Mouse (Mus musculus): ENCODE measurements at regions not wholly inside any gene's neighbourhood (a gene's known extent, or its start where the extent isn't known, plus 50 kb on each side); places are given as distances from the start of the nearest gene placed in this dataset.

GRCm38 (mm10) chr13:102352073-102352854 is 341.1 kb upstream of the Cd180 start:
- peak; percentile 41 for DNase-seq (ENCODE audit: low read depth, low spot score)

- peak; percentile 92 for DNase-seq (ENCODE audit: low read depth, low spot score)
Measured at GRCm38 (mm10) chr13:102355569-102355968, 337.8 kb upstream of the Cd180 start.

GRCm38 (mm10) chr13:102372451-102373082 is 320.8 kb upstream of the Cd180 start:
- peak; percentile 78 for DNase-seq (ENCODE audit: low read depth, low spot score)

DNA sequence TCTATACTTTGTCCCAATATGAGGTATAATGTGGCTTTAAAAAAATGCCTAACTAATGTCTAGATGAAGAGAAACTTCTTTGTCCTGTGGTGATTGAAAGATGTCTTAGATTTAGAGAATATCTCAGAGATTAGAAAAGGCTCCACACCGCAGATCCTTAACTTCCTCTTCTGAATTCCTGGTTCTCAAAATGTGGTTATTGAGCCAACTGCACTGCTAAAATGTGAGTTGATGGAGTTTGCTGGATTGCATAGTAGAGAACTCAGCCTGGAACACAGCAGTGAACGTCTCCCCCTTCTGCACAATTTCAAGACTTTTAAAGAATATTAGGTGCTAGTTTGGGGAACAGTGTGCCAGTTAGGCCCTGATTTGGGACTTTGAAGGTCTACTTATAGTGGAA is 312.7 kb upstream of the Cd180 start:
- DNase-seq (ENCODE audit: low read depth, low spot score) = no peak

DNA sequence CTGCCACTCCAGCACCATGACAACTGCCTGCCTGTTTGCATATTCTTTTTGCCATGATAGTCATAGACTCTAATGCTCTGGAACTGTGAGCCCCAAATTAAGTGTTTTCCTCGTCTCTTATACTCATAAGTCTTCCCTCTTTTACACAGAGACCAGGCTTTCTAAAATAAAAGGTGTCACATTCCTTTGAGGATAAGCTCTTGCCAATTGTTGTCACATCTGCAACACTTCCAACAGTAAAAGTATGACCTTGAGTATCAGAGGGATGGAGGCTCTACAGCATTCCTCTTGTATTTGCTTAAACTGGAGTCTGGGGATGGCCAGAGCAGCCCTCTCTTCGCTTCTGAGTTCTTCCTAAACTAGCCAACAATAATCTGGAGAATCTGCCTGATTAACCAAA is 301.4 kb upstream of the Cd180 start:
- no peak for DNase-seq (ENCODE audit: low read depth, low spot score)

DNA sequence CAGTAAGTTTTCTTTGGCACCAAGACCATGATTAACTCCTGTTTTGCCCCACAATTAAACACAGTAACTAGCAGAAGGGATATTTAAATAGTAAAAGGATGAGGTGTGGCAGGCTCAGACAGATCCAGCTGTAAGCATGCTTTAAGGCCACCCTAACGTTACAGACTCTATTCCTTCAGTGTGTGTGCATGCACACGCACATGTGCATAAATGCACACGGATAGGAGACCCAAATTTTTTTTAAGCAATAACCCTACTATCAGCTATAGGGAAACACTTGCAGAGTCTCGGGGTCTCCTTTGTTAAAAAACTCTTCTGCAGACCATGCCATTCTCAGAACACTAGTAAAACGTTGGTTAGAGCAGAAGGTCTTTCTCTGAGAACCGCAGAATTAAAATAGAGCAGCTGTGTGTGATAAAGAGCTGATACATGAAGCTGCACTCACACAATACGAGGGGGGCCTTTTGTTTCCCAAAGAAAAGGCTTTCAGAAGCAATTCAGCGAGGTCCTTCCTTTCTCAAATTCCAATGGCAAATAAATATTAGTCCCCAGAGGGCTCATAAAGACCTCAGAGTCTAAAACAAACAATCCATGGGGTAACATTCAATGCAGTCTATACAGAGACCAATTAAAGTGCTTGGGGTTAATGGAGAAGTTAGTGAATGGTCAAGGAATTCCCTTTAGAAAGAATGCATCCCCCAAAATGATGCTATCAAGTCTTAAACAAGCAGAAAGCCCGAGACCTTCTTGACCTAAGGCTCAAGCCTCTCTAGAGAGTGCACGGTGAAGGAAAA is 300.3 kb upstream of the Cd180 start:
- DNase-seq (ENCODE audit: low read depth, low spot score) = no peak

- DNase-seq (ENCODE audit: low read depth, low spot score) = no peak
Measured at GRCm38 (mm10) chr13:102393662-102393970, 299.7 kb upstream of the Cd180 start.

- DNase-seq (ENCODE audit: low read depth, low spot score) = no peak
Measured at GRCm38 (mm10) chr13:102394057-102394456, 299.3 kb upstream of the Cd180 start.

- no peak for DNase-seq (ENCODE audit: low read depth, low spot score)
Measured at GRCm38 (mm10) chr13:102397411-102397810, 295.9 kb upstream of the Cd180 start.

DNA sequence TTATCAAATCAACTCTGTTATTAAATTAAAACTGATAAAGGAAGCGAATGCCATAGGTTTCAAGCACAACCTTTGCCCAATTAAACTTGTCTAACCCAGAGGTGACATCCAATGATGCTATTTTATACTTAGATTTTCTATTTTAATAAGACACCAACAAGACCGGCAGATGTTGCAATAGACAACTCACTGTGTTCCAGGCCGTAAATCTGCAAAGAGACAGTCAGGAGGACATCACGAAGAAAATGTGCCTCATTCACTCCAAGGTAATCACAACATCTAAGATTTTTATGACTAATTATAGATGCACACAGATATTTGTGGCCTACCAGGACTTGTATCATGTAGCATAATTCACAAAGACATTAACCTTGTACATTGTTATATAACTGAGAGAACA is 281.5 kb upstream of the Cd180 start:
- no peak for DNase-seq (ENCODE audit: low read depth, low spot score)

DNA sequence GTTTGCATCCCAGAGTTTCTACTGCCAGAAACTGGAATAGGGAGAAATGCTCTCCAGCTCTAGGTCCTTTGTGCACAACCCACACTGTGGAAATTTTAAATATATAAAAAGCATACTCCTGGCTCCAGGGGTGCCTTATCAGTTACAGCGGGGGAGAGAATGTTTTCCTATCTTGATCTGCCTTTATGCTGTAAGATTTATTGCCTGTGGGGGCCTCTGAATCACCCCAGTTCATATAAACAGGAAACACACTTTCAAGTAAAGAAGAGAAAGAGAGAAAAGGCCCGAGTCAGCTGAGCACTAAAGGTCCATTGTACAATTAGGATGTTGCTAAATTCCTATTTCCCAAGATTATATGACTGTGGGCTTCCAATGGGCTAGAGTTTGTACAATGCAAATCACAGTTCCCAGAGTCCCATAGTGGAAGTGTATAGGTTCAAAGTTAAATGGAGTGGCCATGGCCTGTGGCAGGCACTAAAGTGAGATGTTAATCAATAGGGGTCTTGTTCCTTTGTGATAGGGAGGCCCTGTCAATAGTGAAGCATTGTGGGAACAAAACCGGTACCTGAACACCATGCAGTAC is 258.9 kb upstream of the Cd180 start:
- peak; percentile 68 for DNase-seq (ENCODE audit: low read depth, low spot score)

GRCm38 (mm10) chr13:102442676-102443075 is 250.7 kb upstream of the Cd180 start:
- DNase-seq (ENCODE audit: low read depth, low spot score) = peak; percentile 79

- no peak for DNase-seq (ENCODE audit: low read depth, low spot score)
Measured at GRCm38 (mm10) chr13:102447310-102447709, 246.0 kb upstream of the Cd180 start.

GRCm38 (mm10) chr13:102449416-102450121 is 243.8 kb upstream of the Cd180 start:
- no peak for DNase-seq (ENCODE audit: low read depth, low spot score)

GRCm38 (mm10) chr13:102451176-102451575 is 242.2 kb upstream of the Cd180 start:
- DNase-seq (ENCODE audit: low read depth, low spot score) = peak; percentile 51

DNA sequence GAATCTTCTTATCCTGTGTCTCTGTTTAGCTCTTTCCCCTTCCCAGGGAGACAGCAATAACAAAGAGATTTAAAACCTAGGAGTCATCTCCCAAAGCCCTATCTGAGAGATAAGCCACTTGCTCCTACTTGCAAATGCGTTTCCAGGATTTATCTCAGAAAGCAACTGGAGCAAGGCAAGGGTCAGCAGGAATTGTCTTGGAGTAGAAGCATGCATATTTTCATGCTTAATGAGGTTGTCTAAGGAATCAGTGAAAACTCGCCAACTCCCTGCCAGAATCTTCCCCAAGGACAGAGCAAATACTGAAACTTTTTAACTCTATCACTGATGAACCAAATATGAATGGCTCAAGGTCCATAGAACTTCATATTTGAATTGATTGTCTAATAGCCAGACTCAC is 234.6 kb upstream of the Cd180 start:
- DNase-seq (ENCODE audit: low read depth, low spot score) = no peak

GRCm38 (mm10) chr13:102463993-102464392 is 229.4 kb upstream of the Cd180 start:
- no peak for DNase-seq (ENCODE audit: low read depth, low spot score)

GRCm38 (mm10) chr13:102481906-102482305 is 211.5 kb upstream of the Cd180 start:
- DNase-seq (ENCODE audit: low read depth, low spot score) = no peak

DNA sequence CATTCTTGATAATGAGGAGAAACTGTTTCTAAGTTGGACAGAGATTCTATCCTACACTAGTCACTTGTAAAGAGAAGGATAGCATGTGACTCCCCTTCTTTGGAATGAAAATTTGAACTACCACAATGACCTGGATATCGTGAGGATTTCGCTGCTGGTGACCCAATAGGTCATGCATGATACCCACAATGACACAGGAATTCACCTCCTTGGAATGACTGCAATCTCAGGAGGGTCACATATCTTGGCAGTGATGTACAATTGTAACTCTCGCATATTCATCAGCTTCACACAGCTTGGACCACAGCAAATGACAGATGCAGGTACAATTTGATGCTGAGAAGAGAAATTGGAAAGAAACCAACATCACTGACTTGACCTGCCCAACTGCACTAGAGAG is 210.9 kb upstream of the Cd180 start:
- peak; percentile 52 for DNase-seq (ENCODE audit: low read depth, low spot score)

DNA sequence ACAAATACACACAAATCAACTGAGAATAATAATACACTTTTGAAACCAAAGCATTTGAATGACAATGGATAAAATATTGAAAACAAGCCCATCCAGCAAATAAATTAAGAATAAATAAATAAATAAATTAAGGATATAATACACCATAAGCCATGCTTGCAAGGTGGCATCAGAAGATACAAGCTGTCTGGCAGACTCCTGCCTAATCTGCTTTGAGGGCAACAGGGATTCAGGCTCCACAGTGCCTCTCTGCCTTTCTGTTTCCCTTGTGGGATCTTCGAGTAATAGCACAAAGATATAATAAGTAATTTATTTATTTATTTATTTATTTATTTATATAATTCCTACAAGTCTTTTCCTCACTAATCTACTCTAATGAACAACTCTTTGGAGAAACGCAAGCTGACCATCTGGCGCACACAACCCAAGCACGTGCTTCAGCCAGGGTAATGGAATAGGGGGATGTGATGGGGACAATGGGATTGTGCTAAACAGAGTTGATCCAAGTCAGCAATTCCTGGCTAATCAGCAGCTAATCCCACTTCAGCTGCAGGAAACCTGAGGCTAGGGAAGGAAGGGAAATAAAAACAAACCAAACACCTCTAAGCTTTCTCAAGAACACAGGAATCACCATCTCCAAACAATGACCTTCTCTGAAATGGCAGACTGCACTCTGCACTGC is 205.8 kb upstream of the Cd180 start:
- no peak for DNase-seq (ENCODE audit: low read depth, low spot score)

DNA sequence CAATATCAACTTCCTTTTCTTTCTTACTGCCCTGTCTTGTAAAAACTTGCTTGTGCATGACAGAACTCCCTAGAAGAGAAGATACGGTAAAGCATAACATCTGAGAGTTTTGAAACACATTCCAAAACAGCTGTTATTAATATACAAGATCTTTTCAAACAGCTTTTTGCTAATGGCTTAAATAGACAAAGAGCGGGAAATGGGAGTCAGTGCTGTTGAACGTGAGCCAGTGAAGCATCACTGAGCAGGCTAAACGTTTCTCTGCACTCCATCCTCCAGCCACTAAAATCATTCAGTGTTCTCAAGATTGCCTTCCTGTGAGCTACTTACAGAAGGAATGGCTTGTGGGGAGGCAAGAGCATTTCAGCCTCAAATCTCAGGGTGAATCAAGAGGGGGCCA is 202.0 kb upstream of the Cd180 start:
- DNase-seq (ENCODE audit: low read depth, low spot score) = no peak
